Mouse (Mus musculus) adipocyte (in vitro differentiated cells): ENCODE data around the gene Gpr107.

Experiments
- DNase-seq: peaks from one replicate; pipeline ENCODE4 v3.0.0-alpha.2; 2016; ENCODE audit warnings: low spot score

Gene Gpr107

GRCm38 (mm10) chr2:31246251-31246971 lies 94.3 kb downstream of the Gpr107 start:
- no peak for DNase-seq

DNA sequence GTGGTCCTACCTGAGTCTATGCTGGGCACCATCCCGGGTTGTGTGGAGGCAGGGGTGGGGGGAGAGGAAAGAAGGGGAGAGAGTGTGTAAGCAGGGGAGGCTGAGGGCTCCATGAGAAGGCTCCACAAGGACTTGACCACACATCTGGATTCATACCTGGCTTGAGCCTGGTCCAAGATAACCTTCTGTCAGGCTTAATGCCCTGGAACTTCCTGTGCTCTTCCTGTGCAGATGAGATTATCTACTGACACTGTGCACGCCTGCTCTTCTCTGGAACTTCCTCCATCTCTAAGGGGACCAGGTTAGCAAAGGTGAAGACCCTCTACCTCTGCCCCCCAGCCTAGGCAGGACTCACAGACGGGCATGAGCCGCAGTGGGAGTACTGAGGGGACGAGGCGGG lies 96.7 kb downstream of the Gpr107 start:
- DNase-seq: no peak

GRCm38 (mm10) chr2:31252167-31252566 lies 100.1 kb downstream of the Gpr107 start:
- DNase-seq: no peak

- no peak for DNase-seq
Observed at GRCm38 (mm10) chr2:31253463-31253862, 101.3 kb downstream of the Gpr107 start.

- DNase-seq: peak; percentile 38
Observed at GRCm38 (mm10) chr2:31254806-31255205, 102.7 kb downstream of the Gpr107 start.

DNA sequence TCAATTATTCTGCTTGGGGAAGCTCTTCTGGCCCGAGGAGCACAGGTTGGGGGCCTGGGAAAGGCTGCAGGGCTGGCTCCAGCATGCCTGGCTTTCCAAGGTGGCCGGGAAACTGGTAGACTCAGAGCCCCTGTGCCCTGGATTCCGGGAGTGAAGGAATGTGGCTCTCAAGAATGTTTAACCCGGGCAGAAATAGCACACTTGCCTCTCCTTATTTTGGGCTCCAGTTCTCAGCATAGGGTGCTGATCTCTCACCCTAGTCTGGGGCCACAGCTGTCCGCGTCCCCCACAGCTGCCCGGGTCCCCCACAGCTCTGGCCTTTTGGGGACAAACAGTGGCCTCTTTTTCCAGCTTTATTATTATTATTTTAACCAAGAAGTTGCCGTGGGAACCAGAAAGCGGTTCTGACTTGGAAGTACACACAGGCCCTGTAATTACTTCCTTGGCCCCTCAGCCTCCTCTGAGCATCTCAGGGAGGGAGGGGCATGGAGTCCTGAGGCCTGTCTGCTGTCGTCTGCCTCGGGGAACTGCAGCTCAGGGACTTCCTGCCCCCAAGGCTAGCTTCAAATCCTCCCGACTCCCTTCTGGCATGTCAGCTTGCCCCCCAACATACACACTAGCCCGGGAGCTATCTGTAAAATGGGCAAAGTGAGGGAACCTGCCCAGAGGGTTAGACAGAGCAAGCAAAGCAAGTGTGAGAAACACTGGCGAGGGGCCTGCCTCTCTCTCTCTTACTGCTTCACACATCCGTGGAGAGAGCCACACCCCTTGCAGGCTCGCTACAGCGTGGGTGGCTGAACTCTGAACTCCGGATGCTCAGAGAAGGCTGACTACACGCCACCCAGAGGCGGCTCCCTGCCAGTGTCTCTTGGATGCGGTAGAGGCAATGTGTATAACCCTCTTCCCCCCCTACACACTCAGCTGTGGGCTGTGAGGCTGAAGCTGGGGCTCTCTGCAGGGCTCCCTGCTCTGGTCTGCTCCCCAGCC lies 104.1 kb downstream of the Gpr107 start:
- DNase-seq: peak; percentile 57

DNA sequence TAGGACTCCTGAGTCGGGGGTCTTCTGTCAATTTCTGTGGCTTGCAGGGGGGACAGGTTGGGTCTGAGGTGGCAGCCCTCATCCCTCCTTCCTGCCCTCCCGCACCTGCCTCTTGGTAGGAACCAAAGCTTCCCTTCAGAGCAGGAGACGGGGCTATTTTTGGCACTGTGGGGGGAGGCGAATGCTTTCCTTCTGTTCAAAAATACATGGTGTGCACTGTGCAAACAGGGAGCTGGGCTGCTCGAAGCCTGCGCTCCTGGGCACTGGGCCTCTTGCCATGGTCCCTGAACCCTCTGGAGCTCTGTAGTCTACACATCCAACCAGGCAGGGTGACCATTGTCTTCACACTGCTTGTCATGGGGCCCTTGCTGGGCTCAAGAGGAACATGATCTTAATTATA lies 105.0 kb downstream of the Gpr107 start:
- DNase-seq: no peak

DNA sequence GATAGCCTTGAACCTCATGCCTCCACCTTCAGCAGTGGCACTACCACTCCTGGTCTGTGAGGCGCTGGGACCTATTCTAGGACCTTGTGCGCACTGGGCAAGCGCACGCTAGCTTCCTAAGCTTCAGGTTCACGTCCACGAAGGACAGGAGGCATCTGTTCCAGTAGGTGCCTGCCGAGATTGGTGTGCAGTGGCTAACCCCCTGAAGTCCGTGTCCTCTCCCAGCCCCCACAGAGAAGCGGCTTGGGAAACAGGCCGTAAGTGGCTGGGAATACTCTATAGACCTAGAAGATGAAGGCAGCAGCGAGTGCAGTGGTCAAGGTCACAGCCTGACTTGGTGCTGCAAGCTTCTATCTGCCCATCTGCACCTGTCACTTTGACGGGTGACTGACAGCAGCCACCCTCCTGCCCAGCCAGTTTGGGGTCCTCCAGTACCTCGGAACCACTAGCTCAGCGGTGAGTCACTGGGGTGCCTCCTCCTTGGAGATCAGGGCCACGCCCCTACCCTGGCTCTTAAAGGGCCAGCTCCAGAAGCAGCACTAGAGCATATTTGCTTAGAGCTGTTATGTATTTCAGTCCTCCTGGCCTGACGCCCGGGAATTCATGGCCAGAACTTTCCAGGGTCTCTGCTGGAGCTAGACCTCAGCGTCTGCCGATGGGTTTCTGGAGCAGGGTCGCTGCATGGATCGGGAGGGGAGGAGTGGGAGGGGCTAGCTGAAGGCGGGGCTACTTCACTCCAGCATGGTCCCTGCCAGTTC lies 106.7 kb downstream of the Gpr107 start:
- peak; percentile 68 for DNase-seq

DNA sequence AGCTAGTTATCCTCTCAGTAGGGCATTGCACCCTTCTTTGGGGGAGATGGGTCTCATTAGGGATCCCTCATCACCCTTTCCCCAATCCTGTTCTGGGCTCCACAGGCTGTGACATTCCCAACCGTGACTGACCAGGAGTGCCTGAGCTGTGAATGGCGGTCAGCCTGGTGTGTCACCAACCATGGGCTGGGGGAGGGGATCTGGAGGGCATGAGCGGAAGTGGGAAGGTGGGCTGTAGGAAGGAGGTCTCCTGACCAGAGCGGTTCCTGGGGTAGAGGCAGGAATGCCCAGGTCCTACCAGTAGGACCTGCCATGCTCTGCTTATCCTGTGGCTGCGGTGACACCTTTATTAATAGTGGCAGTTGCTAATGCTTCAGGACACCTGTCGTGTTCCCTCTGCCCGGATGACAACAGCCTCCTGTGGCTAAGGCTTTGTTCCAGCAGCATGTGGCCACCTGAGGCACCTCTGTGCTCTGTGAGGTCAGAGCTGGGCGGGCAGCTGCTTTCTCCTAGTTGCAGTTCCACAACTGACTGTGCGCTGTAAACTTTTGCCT lies 107.3 kb downstream of the Gpr107 start:
- DNase-seq: no peak

- DNase-seq: no peak
Observed at GRCm38 (mm10) chr2:31260549-31260948, 108.4 kb downstream of the Gpr107 start.

GRCm38 (mm10) chr2:31263039-31263461 lies 110.9 kb downstream of the Gpr107 start:
- no peak for DNase-seq

GRCm38 (mm10) chr2:31263746-31264378 lies 111.7 kb downstream of the Gpr107 start:
- peak; percentile 86 for DNase-seq

DNA sequence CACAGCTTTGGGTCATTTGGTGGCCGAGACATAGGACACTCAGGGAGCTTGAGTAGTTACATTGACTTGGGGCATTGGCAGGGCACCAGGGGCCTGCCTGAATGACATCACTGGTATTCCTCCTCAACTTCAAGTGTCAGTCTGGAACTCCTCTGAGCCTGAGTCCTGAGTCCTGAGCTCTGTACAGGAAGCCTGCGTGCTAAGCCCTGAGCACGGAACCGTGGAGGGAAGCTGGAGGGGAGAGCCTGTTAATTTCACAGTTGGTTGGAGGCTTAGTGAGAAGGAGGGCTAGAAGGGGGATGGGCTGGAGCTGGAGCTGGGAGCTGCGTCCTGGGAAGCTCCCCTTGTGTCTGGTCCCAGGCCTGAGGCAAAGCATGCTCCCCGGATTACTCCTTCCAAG lies 115.3 kb downstream of the Gpr107 start:
- no peak for DNase-seq
